Mouse (Mus musculus) cerebellum, adult 11-12 months (tissue): ENCODE data around the gene Olfr788.

Experiments
- DNase-seq: peaks from one replicate; pipeline ENCODE4 v3.0.0; 2022

The Olfr788 gene

GRCm38 (mm10) chr10:129470698-129471097 lies at the start of gene Olfr788:
Olfr788 (plus strand) TSS chr10:129470998.
- no peak for DNase-seq

- no peak for DNase-seq
Measured at GRCm38 (mm10) chr10:129427006-129427405, 43.8 kb upstream of the Olfr788 start, which contains the start of gene Olfr786. Olfr786 (plus strand) TSS chr10:129427306.

DNA sequence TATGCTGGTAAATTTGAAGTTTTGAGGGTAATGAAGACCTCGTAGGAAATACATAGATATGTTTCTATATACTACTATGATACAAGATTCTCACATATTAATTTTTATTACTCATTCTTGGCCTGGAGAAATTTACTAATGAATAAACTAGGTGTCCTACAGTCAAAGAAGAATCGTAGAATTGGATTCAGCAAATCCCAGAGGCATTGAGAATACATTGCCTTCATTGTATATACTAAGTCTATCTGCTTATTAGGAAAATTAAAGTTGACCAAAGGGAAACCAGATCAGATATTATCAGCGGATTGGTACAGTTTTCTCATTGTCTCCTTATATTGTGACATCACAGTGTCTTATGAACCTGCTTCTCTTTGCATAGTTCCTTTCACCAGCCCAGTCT lies 9.2 kb upstream of the Olfr788 start, which contains the start of gene Olfr787:
Olfr787 (plus strand) TSS at position 301 of the 400 bp plus-strand sequence.
- no peak for DNase-seq

GRCm38 (mm10) chr10:129473256-129473655 lies 2.5 kb downstream of the Olfr788 start:
- DNase-seq = no peak

DNA sequence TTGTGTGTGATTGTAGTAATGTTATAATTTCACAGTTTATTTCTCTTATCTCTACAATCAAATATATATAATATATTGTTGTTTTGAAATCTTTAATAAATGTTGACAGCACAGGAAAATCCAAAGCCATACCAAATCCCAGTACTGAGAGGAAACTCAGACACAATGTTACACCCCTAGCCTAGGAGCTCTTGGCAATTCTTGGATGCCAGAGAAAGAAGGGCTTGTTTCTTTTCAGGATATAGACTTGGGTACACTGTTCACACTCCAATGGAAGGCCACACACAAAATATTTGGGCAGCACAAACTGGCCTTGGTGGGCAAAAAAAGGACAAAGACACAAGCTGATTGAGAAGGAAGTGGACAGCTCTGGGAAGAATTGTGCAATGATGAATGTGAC lies 2.9 kb downstream of the Olfr788 start:
- DNase-seq = no peak

DNA sequence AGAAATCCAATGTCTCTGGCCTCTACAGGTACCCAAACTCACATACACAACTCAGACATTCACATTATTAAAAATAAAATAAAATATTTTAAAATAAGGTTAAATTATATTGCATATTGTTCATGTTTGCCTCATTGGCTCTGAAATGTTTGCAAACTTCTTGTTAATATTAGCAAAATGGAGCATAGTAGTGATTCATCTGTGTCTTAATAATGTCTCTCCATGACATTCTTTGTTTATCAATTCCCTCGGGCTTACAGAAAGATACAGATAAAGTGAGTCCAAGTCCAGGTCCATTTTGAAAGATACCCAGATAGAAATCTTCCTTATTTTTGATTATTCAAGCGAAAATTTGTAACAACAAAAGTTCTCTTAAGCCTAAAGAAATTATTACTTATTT lies 13.7 kb downstream of the Olfr788 start, which contains the start of gene Olfr789:
Olfr789 (plus strand) TSS at position 301 of the 400 bp plus-strand sequence.
- DNase-seq = no peak

GRCm38 (mm10) chr10:129490101-129490500 lies 19.3 kb downstream of the Olfr788 start:
- no peak for DNase-seq

GRCm38 (mm10) chr10:129498192-129498591 lies 27.4 kb downstream of the Olfr788 start, which contains the start of gene Olfr790:
Olfr790 (plus strand) TSS chr10:129498492.
- DNase-seq = no peak

GRCm38 (mm10) chr10:129521492-129521891 lies 50.7 kb downstream of the Olfr788 start, which contains the start of gene Olfr791:
Olfr791 (plus strand) TSS chr10:129521792.
- no peak for DNase-seq
